Mouse (Mus musculus) brain, embryonic 14.5 days (tissue): ENCODE measurements around the gene Itga4.

Experiments used
- CTCF ChIP-seq: fragments of 200-500 bp; IDR thresholded peaks from 2 replicates; pipeline ENCODE4 v1.5.1; 2012; ENCODE audit warnings: inconsistent platforms, mild to moderate bottlenecking, moderate library complexity, borderline replicate concordance; ENCODE audit not compliant: insufficient read depth, insufficient read length; ENCODE audit errors: extremely low read depth
- POLR2A ChIP-seq: fragments of 200-500 bp; IDR thresholded peaks from 2 replicates; pipeline ENCODE4 v1.6.1; 2012; ENCODE audit warnings: mild to moderate bottlenecking, inconsistent platforms, borderline replicate concordance; ENCODE audit not compliant: poor library complexity, insufficient read depth, insufficient read length, severe bottlenecking; ENCODE audit errors: extremely low read depth

DNA sequence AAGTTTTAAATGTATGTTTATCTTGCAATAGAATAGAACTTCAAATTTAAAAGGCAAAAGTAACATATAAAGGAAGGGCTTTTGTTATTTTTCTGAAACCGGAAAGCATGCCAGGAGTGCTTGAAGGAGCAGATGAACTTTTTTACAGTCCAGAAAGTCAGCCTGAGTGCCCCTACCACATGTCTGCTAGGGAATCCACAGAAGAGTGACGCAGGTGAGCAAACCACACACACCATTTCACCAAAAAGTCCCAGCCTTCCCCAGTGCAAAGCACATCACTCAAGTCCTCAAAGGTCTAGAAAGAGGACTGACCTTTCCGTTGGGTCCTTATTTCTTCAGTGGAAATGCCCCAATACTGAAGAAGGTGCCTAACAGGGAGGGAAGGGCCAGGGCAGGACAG is 11.3 kb downstream of the Itga4 start:
- TF ChIP-seq CTCF (no peak), POLR2A (no peak)
